Mouse (Mus musculus) lung, postnatal 0 days (tissue): Measurements from ENCODE around the gene Arid5b.

ENCODE experiments used
- CTCF ChIP-seq: IDR thresholded peaks from 2 replicates; pipeline ENCODE4 v1.5.1; 2016; ENCODE audit warnings: antibody characterized with exemption, mild to moderate bottlenecking
- EP300 ChIP-seq: IDR thresholded peaks from 2 replicates; pipeline ENCODE4 v1.6.1; 2016; ENCODE audit warnings: antibody characterized with exemption, mild to moderate bottlenecking, control low read depth

DNA sequence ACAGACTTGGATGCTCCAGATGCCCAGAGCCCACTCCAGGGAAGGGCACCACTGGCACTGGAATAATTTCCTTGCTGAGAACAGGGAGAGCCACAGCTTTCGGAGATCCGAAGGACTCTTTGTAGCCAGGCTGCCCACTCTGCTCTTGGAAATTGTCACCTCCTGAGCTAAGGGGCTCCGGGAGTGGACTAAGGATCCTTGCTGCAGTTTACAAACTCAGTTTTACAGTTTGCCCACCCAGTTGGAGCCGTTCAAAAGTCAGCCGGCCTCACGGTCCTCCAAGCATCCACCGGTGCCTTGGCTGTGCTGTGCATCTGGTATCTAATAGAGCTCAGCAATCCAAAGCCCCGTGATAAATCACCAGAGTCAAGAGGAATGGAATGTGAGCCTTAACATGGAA lies 178.0 kb downstream of the Arid5b start:
- TF ChIP-seq CTCF (no peak), EP300 (no peak)
